Comparison of ENCODE assay signal across 8 mouse cellular contexts in genomic region chr6:128361901-128362300, GRCm38 (mm10). TPM values are rescaled to one million over a fixed set of nuclear protein-coding genes. Genes with fewer than 3 reads are reported as not detected.
DNase-seq lines count a peak whose midpoint lies in the region; ATAC-seq and TF ChIP-seq lines count a peak whose summit lies in the region.

No protein-coding gene starts in this region.

- H3K4me3 ChIP-seq in liver, adult 2 months (ENCODE audit: insufficient read depth, low read depth, low read length) = peak overlapping the region; percentile 89
- peak overlapping the region; percentile 95 for H3K4me3 ChIP-seq in embryonic facial prominence, embryonic 11.5 days (ENCODE audit: low read depth, low read length)
- peak overlapping the region; percentile 96 for H3K4me3 ChIP-seq in intestine, embryonic 16.5 days (ENCODE audit: low read length)
- H3K4me3 ChIP-seq in neural tube, embryonic 12.5 days = peak overlapping the region; percentile 84

- peak overlapping the region; percentile 92 for H3K9ac ChIP-seq in liver, adult 2 months (ENCODE audit: low read depth, low read length)
- peak overlapping the region; percentile 95 for H3K9ac ChIP-seq in embryonic facial prominence, embryonic 11.5 days (replicated peaks; ENCODE audit: low read length)
- H3K9ac ChIP-seq in intestine, embryonic 16.5 days (ENCODE audit: low read depth, low read length) = peak overlapping the region; percentile 87
- peak overlapping the region; percentile 87 for H3K9ac ChIP-seq in neural tube, embryonic 12.5 days

- H3K4me2 ChIP-seq in embryonic facial prominence, embryonic 11.5 days (ENCODE audit: low read depth, low read length) = peak overlapping the region; percentile 79
- H3K4me2 ChIP-seq in intestine, embryonic 16.5 days (ENCODE audit: low read depth, low read length) = peak overlapping the region; percentile 55
- peak overlapping the region; percentile 97 for H3K4me2 ChIP-seq in neural tube, embryonic 12.5 days (replicated peaks)

- TF ChIP-seq CTCF in liver, adult 2 months (IDR thresholded peaks at IDR 0.05; ENCODE audit: low read depth, low read length) = no peak

- no peak for ATAC-seq in embryonic facial prominence, embryonic 11.5 days (replicated peaks; ENCODE audit: insufficient number of reproducible peaks, low FRiP score, low TSS enrichment, low read depth)
- peak; percentile 11; the same call in 1 of the 2 replicates for ATAC-seq in intestine, embryonic 16.5 days
- no peak for ATAC-seq in neural tube, embryonic 12.5 days (ENCODE audit: low FRiP score, low read depth)

- WGBS in liver, adult 2 months = 25% methylated on average over 9 of the region's 9 CpGs
- WGBS in embryonic facial prominence, embryonic 11.5 days = 18% methylated on average over 8 of the region's 9 CpGs
- 14% methylated on average over 9 of the region's 9 CpGs for WGBS in intestine, embryonic 16.5 days
- WGBS in neural tube, embryonic 12.5 days = 18% methylated on average over 9 of the region's 9 CpGs

- H3K9me3 ChIP-seq in embryonic facial prominence, embryonic 11.5 days (replicated peaks; ENCODE audit: control insufficient read depth, low read length) = no peaks in the 10 kb centered on the region
- H3K9me3 ChIP-seq in intestine, embryonic 16.5 days (ENCODE audit: control insufficient read depth, low read length) = no peaks in the 10 kb centered on the region
- H3K9me3 ChIP-seq in neural tube, embryonic 12.5 days = no peaks in the 10 kb centered on the region

- no peaks in the 10 kb centered on the region for H3K27me3 ChIP-seq in liver, adult 2 months (ENCODE audit: control insufficient read depth, insufficient read depth, low read length)
- H3K27me3 ChIP-seq in embryonic facial prominence, embryonic 11.5 days (ENCODE audit: control insufficient read depth, insufficient read depth, low read length) = no peaks in the 10 kb centered on the region
- no peaks in the 10 kb centered on the region for H3K27me3 ChIP-seq in intestine, embryonic 16.5 days (replicated peaks; ENCODE audit: control insufficient read depth, insufficient read depth, low read length)
- no peaks in the 10 kb centered on the region for H3K27me3 ChIP-seq in neural tube, embryonic 12.5 days (replicated peaks)

- H3K36me3 ChIP-seq in liver, adult 2 months (ENCODE audit: control insufficient read depth, insufficient read depth, low read length) = no peaks in the 10 kb centered on the region; the same call in 1 of the 2 replicates
- H3K36me3 ChIP-seq in embryonic facial prominence, embryonic 11.5 days (replicated peaks; ENCODE audit: control insufficient read depth, insufficient read depth, low read depth, low read length) = peaks cover 8% of the 10 kb centered on the region
- peaks cover 17% of the 10 kb centered on the region for H3K36me3 ChIP-seq in intestine, embryonic 16.5 days (ENCODE audit: control insufficient read depth, insufficient read depth, low read length)
- peaks cover 31% of the 10 kb centered on the region for H3K36me3 ChIP-seq in neural tube, embryonic 12.5 days

- H3K27ac ChIP-seq in liver, adult 2 months (replicated peaks; ENCODE audit: insufficient read depth, low read depth, low read length) = no peak overlapping the region
- peak overlapping the region; percentile 96 for H3K27ac ChIP-seq in embryonic facial prominence, embryonic 11.5 days (replicated peaks; ENCODE audit: low read depth, low read length)
- peak overlapping the region; percentile 96 for H3K27ac ChIP-seq in intestine, embryonic 16.5 days (ENCODE audit: low read length)
- peak overlapping the region; percentile 88 for H3K27ac ChIP-seq in neural tube, embryonic 12.5 days

- TF ChIP-seq POLR2A in liver, adult 2 months (IDR thresholded peaks at IDR 0.05; ENCODE audit: extremely low read depth, insufficient read depth, low read length) = no peak

- no peak for DNase-seq in liver, adult 2 months (ENCODE audit: extremely low read depth, low read depth, low spot score)
- DNase-seq in liver = no peak
- no peak for DNase-seq in embryonic facial prominence, embryonic 11.5 days (ENCODE audit: low spot score)
- no peak for DNase-seq in layer of hippocampus, adult 18-20 months (ENCODE audit: low spot score in 2 of 2)
- DNase-seq in urinary bladder, adult 18-20 months (ENCODE audit: low spot score in 2 of 2) = no peak
- DNase-seq in frontal cortex, postnatal 10 days (ENCODE audit: low spot score in 2 of 2) = no peak

- no peaks in the 10 kb centered on the region; the same call in 1 of the 2 replicates for H3K79me2 ChIP-seq in liver, adult 2 months (ENCODE audit: control insufficient read depth, insufficient read depth, low read length)

- peaks cover 8% of the 10 kb centered on the region for H3K4me1 ChIP-seq in liver, adult 2 months (ENCODE audit: control insufficient read depth, insufficient read depth, low read length)
- H3K4me1 ChIP-seq in embryonic facial prominence, embryonic 11.5 days (ENCODE audit: control insufficient read depth, insufficient read depth, low read length) = no peaks in the 10 kb centered on the region; the same call in 1 of the 2 replicates
- peaks cover 23% of the 10 kb centered on the region for H3K4me1 ChIP-seq in intestine, embryonic 16.5 days (ENCODE audit: control insufficient read depth, insufficient read depth, low read length)
- peaks cover 19% of the 10 kb centered on the region for H3K4me1 ChIP-seq in neural tube, embryonic 12.5 days

RNA-seq across cellular contexts. Expression of gene Rhno1, which starts 0.8 kb away (rescaled TPM):
- total RNA-seq in liver, adult 2 months (2014; rRNA removed) = 2.9 and 3.0 TPM in 2 replicates
- 3.0 and 4.2 TPM in 2 replicates for polyA plus RNA-seq in liver, adult 2 months (2012; rRNA removed)
- polyA plus RNA-seq in embryonic facial prominence, embryonic 11.5 days (2014; fragmentation: Nextera tagmentation; extraction: Ambion mirVana) = 172 and 174 TPM in 2 replicates
- polyA plus RNA-seq in intestine, embryonic 16.5 days (2015; fragmentation: Nextera tagmentation; extraction: Ambion mirVana) = 85.9 and 95.7 TPM in 2 replicates
- polyA plus RNA-seq in neural tube, embryonic 12.5 days (2016; fragmentation: Nextera tagmentation; extraction: Ambion mirVana) = 147 and 154 TPM in 2 replicates
- total RNA-seq in layer of hippocampus, adult 18-20 months (2021) = 10 to 100 TPM; 21.5 to 23.4 TPM

RNA-seq across cellular contexts. Expression of gene Foxm1, which starts 0.9 kb away (rescaled TPM):
- total RNA-seq in liver, adult 2 months (2014; rRNA removed) = 0.27 TPM in 1 of 2 replicates, not detected in the other
- polyA plus RNA-seq in liver, adult 2 months (2012; rRNA removed) = 0.40 and 0.94 TPM in 2 replicates
- 40.7 and 43.4 TPM in 2 replicates for polyA plus RNA-seq in embryonic facial prominence, embryonic 11.5 days (2014; fragmentation: Nextera tagmentation; extraction: Ambion mirVana)
- polyA plus RNA-seq in intestine, embryonic 16.5 days (2015; fragmentation: Nextera tagmentation; extraction: Ambion mirVana) = 21.2 and 21.8 TPM in 2 replicates
- polyA plus RNA-seq in neural tube, embryonic 12.5 days (2016; fragmentation: Nextera tagmentation; extraction: Ambion mirVana) = 32.0 and 36.8 TPM in 2 replicates
- 1 to 10 TPM in 1 of 2 experiments, under 1 TPM in 1; 0.84 to 1.3 TPM for total RNA-seq in layer of hippocampus, adult 18-20 months (2021)

RNA-seq across cellular contexts. Expression of gene Tulp3, which starts 6.2 kb away (rescaled TPM):
- 0.74 TPM in 2 replicates for total RNA-seq in liver, adult 2 months (2014; rRNA removed)
- 0.86 and 0.92 TPM in 2 replicates for polyA plus RNA-seq in liver, adult 2 months (2012; rRNA removed)
- polyA plus RNA-seq in embryonic facial prominence, embryonic 11.5 days (2014; fragmentation: Nextera tagmentation; extraction: Ambion mirVana) = 16.6 and 18.2 TPM in 2 replicates
- 10.1 and 11.3 TPM in 2 replicates for polyA plus RNA-seq in intestine, embryonic 16.5 days (2015; fragmentation: Nextera tagmentation; extraction: Ambion mirVana)
- 18.9 and 20.5 TPM in 2 replicates for polyA plus RNA-seq in neural tube, embryonic 12.5 days (2016; fragmentation: Nextera tagmentation; extraction: Ambion mirVana)
- total RNA-seq in layer of hippocampus, adult 18-20 months (2021) = 10 to 100 TPM; 19.2 to 21.4 TPM

RNA-seq across cellular contexts. Expression of gene Tex52, which starts 13.4 kb away (rescaled TPM):
- total RNA-seq in liver, adult 2 months (2014; rRNA removed) = not detected in 2 replicates
- not detected in 2 replicates for polyA plus RNA-seq in liver, adult 2 months (2012; rRNA removed)
- 0.31 and 0.36 TPM in 2 replicates for polyA plus RNA-seq in embryonic facial prominence, embryonic 11.5 days (2014; fragmentation: Nextera tagmentation; extraction: Ambion mirVana)
- 0.22 TPM in 1 of 2 replicates, not detected in the other for polyA plus RNA-seq in intestine, embryonic 16.5 days (2015; fragmentation: Nextera tagmentation; extraction: Ambion mirVana)
- 0.17 and 0.34 TPM in 2 replicates for polyA plus RNA-seq in neural tube, embryonic 12.5 days (2016; fragmentation: Nextera tagmentation; extraction: Ambion mirVana)
- 1 to 10 TPM; 1.9 to 2.7 TPM for total RNA-seq in layer of hippocampus, adult 18-20 months (2021)

RNA-seq across cellular contexts. Expression of gene Gm44596, which starts 13.4 kb away (rescaled TPM):
- total RNA-seq in liver, adult 2 months (2014; rRNA removed) = not detected in 2 replicates
- not detected in 2 replicates for polyA plus RNA-seq in liver, adult 2 months (2012; rRNA removed)
- not detected in 2 replicates for polyA plus RNA-seq in embryonic facial prominence, embryonic 11.5 days (2014; fragmentation: Nextera tagmentation; extraction: Ambion mirVana)
- polyA plus RNA-seq in intestine, embryonic 16.5 days (2015; fragmentation: Nextera tagmentation; extraction: Ambion mirVana) = not detected in 2 replicates
- polyA plus RNA-seq in neural tube, embryonic 12.5 days (2016; fragmentation: Nextera tagmentation; extraction: Ambion mirVana) = not detected in 2 replicates
- not detected for total RNA-seq in layer of hippocampus, adult 18-20 months (2021)

Comparison
In these comparisons a context has a peak if more than half of its experiments do, and no peak if none do; other contexts are left out.
1. RNA of gene Rhno1, which starts 0.8 kb away (polyA plus RNA-seq): 172 to 174 TPM in embryonic facial prominence, embryonic 11.5 days, 147 to 154 TPM in neural tube, embryonic 12.5 days and 85.9 to 95.7 TPM in intestine, embryonic 16.5 days; 3.0 to 4.2 TPM in liver, adult 2 months; every median in the first group is over 10 times any median in the second.
2. RNA of gene Foxm1, which starts 0.9 kb away (polyA plus RNA-seq): 40.7 to 43.4 TPM in embryonic facial prominence, embryonic 11.5 days, 32.0 to 36.8 TPM in neural tube, embryonic 12.5 days and 21.2 to 21.8 TPM in intestine, embryonic 16.5 days; 0.40 to 0.94 TPM in liver, adult 2 months; every median in the first group is over 10 times any median in the second.
3. Peak in every context shown above with its lines, with median percentiles within 50 percentile points of each other: H3K4me3 ChIP-seq, H3K9ac ChIP-seq and H3K4me2 ChIP-seq.